Mouse (Mus musculus) liver, postnatal 0 days (tissue): ENCODE measurements around the gene Cd79b.

Experiments used
- CTCF ChIP-seq: sonication (generic); IDR thresholded peaks from 2 replicates; pipeline ENCODE4 v1.5.1; 2016; ENCODE audit warnings: antibody characterized with exemption, low read depth
- EP300 ChIP-seq: IDR thresholded peaks from 2 replicates; pipeline ENCODE4 v1.6.1; 2016; ENCODE audit warnings: antibody characterized with exemption, low read depth, mild to moderate bottlenecking

- no peak for TF ChIP-seq CTCF
- TF ChIP-seq EP300, result no peak
Measured at GRCm38 (mm10) chr11:106274374-106274773, 40.2 kb downstream of the Cd79b start.
